Mouse (Mus musculus) natural killer cell, adult 2 months (primary cell): ENCODE data around the gene Sgcd.

Experiments used
- DNase-seq, 2 experiments: peaks; one replicate each; pipeline ENCODE4 v3.0.0; 2022; ENCODE audit warnings: low spot score in 2 of 2

The Sgcd gene

DNA sequence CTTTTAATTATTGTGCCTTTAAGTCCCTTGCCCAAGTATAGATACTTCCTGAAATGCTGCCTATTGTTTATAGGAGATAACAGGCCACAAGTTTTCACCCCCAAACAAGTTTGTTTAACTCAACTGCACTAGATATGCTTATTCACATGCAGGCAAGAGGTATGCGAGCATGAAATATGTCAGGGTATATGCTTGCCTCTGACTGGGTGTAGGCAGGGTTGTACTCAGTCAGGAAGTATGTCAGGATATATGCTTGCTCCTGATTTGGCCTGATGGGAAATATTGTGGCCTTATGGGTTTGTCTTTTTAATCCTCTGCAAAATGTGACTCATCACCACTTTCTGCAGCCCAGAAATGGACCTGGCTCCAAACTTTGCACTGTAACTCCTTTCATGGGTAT lies 694.0 kb downstream of the Sgcd start:
- DNase-seq = no peak

DNA sequence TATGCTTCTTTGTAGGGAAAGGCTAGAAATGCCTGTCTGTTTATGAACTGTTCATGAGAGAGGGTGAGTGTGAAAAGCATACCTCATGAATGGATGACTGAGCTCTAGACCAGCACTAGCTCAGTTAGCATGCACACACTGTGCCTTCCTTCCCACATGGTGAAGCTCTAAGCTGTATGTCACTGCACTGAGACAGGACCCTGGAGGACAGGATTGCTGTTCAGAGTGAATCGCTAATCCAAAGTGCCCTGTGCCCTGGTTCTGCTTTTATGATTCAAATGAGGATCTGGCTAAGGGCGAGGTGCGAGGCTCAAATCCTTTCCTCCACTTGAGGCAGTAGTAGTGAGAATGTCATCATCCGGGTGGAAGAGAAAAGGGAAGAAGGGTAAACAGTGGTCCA lies 712.2 kb downstream of the Sgcd start:
- DNase-seq = no peak

DNA sequence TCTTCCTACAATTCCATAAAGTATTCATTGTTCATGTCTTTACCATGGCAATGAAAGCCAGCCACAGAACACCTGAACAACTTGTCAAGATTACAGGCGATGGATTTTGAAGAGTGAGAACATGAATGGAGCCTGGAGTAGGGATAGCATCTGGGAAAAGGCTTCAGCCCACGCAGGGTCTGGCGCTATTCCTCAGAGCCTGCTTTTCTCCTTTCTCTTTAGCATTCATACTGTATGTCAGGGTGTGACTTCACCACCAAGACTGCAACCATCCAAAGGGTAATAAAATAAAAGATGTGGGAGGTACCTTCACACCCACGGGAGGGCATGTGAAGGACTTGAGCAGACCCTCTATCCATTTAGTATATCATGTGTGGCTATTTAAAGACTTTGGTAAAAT lies 720.2 kb downstream of the Sgcd start:
- DNase-seq = no peak

DNA sequence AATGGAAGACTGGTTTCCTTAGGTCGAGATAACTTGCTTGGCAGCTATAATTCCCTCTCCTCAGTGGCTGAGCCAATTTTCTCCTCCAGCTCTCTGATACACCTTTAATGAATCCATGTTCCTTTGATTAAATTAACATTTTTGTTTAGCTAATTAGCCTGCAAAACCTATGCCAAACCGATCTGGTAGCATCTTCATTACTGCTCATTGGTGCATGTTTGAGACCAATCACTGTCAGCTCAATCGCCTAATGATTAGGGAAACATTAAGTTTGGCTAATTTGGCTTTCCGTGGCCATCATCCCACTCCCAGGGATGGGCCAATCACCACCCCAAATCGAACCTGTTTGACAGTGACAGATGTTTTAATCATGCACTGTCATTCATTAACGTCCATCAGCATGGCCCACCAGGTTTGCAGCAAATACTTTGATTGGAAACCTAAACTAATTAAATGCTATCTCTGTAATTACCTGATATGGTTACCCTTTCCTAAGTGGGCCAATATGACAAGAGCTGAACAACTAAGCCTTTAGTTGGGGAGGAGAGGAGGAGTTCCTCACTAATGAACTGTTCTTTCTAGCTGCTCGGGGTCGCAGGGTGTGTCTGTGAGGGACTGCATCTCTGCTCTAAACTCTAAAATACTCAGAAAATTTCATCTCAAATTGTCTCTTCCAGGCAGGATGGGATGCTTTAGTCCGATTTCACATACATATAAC lies 724.3 kb downstream of the Sgcd start:
- no peak for DNase-seq

DNA sequence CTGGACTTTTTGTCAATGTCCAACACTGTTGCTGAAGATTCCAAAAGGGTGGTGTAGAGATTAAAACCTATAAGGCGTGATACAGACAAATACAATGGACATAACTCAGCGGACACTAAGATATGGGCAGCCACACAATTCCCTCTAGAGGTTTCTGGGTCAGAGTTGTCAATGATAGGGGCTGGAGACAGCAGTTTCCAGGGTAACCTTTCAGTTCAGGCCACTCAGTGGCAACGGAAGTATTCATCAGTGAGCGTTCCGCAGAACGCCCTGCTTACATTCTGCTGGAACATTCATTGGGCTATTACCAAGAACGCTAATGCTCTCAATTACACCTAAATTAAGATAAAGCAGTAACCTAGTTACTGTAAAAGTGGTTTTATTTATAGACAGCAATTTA lies 738.5 kb downstream of the Sgcd start:
- DNase-seq = no peak

DNA sequence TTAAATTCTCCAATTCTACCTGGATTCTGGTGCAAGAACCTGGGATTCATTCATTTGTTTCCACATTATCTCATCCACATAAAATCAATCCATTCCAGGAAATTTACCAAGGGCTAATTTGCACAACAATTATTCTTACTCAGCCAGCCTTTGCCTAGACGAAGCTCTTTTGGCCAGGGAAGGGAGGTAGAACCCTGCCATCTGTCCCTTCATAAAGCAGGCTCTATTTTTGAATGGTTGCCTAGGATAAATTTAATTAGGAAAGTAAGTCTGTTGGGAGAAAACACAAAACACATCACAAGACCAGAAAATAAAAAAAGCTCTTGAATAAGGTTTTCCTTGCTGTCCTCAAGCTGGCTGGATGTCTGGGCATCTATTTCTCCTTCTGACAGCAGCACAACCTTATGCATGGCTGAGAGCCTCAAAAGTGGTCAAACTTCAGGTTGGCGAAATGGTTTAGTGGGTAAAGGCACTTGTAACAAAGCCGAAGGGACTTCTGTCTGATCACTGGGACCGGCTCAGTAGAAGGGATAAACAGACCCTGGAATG lies 740.4 kb downstream of the Sgcd start:
- no peak for DNase-seq

DNA sequence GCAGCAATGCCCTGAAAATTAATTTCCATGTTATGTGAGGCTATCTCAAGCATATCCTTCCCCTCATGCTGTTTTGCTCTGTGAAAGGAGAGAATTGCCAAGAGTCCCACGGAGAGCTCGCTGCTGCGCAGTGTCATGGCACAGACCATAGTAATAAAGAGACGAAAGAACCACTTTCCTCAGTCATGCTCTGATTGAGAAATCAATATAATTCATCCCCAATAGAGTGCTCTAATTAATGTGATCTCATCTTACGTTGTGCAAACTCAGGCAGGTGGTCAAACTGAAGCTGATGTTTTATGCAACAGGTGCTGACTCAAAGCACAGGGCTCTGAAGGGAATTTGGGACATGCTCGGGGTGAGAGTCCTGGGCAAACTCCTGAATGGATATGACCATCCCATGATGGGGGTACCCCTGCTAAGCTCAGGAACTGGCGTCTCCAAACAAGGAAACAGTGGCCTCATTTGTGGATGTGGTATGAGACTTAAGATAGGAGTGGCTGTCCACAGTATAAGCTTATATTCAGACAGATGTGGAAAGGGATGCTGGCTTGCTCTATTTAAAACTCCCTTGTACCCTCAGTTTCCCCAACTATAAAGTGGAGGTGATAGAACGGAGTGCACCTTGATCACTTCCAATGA lies 740.9 kb downstream of the Sgcd start:
- DNase-seq = no peak

DNA sequence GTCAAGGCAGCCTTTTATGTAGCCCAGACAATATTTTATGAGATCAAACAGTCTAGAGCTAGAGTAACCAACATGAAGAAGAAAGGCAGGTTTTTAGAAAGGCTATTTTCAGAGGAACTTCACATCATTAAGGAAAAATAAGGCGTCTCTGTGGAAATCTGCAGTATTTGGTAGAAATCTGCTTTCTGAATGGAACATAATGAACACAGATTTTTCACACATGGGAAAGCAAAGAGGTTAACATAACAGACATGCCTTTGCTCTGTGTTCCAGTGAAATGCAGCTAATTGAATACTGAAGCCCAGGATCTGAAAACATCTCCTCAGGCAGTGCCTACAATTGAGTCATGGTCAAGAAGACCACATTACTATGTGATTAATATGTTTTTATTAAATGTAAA lies 746.4 kb downstream of the Sgcd start:
- no peak for DNase-seq

DNA sequence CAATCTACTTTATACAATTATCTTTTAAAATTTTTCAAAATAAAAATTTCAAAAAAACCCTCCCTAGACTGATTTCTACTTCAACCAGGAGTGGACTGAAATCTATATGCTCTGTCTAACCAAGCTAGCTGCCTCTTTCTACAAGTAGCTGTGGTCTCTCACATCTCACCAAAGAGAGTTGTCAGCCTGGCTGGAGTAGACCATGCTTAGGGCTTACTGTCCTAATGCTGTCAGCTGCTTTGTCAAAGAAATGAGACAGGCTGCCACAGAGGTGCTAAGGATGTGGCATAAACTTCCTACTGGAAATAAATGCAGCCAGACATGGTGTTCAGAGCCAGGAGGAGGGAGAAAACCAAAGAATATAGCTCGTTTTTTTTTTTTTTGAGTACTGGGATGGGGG lies 760.5 kb downstream of the Sgcd start:
- no peak for DNase-seq

DNA sequence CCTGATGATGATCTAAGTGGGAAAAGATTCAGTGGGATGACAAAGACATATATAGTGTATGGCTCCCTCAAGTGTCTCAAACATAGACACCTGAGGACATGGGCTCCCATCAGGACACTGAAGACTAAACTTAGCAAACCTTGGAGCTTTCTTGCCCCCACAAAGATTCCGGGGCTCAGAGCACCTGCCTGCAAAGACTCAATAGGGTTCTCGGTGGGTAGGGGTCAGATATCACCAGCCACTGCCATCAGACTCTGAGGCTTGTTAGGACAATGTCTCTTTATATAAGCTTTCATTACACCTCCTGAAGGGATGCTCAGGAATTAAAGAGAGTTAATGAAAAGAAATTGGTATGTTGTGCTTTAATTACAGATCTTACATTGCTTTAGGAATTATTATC lies 764.6 kb downstream of the Sgcd start:
- no peak for DNase-seq

DNA sequence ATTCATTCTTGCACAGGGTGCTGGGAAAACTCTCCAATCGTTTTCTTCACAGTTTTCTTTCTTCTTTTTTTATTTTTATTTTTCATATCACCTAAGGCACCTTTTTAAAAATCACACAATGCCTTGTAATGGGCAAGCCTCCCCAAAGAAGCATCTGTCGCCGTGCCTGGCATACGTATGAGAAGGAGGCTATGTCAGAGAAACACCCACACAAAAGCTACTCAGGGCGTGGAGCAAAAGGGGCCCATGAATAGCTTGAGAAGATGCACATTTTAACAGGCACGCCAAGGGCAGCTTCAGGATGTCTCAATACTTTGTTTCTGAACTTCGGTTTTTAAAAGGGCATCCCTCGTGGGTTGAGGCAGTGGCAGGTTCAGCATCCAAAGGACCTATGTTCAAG lies 777.2 kb downstream of the Sgcd start:
- no peak for DNase-seq

DNA sequence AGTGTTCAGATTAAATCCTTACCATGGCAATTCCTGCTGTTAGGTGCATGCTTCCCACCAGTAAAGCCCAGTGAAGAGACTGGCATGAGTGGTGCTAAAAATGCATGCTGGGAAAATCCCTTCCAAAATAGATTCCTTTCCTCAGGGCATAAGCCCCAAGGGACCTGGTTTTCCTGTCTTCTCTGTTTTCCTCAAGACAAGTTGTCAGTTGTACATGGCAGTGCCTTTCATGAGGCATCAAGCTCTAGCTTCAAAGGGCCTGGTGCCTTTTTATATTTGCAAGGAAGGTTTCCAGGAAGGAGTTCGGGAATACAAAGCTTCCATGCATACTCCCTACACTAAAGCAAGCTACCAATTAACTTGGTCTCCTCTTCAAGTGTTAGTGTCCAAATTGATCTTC lies 782.3 kb downstream of the Sgcd start:
- no peak for DNase-seq

DNA sequence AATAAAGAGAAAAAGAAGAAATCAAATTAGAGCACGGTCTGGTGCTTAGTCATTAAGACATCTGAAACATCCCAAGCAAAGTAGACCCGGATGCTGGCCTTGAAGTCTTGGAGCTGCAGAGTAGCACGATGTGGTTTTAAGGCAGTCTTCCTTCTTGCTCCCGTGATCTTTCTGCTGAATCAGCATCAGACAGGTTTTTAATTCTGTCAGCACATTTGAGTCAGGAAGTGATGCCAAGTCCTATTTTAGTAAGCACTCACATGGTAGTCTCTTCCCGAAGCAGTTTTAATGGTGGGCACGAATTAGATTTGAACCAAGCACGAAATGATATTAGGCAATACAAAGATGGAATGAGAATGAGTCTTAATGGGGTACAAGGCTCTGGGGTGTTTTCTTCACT lies 789.7 kb downstream of the Sgcd start:
- DNase-seq = no peak

DNA sequence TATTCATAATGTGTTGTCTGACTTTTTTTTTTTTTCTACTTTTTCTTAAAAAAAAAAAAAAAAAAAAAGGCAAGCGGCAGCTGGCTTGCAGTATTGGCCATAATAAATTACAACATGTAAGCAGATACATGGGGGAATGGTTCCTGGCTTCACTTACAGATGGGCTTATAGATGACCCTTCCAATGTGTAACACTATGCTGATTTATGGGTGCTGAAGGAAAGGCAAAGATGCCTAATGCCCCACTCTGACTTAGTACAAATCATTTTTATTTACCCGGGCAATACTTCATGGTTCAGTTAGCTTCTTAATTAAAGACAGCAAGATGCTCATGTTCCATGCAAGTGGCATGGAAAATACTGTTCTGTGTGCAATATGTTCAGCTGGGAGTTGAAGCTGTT lies 800.2 kb downstream of the Sgcd start:
- DNase-seq = no peak

DNA sequence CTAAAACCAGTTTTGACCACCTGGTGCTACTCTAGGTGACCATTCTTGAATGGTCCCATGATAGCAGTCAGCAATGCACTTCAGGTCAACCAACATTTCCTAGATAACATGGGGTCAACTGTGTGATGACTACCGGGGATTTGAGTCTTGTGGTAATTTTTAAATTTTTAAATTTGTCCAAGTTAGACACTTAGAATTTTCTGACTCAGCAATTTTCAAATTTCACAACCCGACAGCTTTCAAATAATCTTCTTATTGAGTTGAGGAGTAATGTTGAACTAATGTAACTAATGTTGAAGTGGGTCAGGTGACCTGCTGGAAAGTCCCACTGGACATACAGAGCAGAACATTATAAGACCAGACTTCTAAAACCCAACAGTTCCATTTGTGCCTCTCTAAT lies 813.8 kb downstream of the Sgcd start:
- DNase-seq = no peak

DNA sequence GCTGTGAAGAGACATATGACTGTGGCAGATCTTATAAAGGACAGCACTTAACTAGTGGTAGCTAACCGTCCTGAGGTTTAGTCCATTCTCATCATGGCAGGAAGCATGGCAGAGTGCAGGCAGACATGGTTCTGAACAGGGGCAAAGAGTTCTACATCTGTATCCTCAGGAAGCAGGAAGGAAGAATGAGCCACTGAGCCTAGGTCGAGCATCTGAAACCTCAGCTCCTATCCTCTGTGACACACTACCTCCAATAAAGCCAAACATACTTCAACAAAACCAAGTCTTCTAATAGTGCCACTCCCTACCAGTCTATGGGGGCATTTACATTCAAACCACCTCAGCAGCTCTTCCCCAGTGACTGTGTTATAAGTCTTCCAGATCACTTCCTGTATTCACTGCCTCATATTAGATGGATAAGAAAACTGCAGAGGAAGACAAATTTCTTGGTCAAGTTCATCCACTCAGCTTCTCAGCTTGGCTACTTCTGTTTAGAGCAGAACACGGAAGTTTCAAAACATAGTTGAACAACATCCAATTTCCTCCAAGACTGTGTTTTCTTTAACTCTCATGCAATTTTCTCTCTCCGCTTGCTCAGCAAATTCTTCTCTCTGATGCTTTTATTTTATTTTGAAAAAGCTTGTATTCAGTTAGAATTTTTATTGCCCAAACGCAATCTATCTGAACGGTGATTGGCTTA lies 817.7 kb downstream of the Sgcd start:
- DNase-seq = no peak

DNA sequence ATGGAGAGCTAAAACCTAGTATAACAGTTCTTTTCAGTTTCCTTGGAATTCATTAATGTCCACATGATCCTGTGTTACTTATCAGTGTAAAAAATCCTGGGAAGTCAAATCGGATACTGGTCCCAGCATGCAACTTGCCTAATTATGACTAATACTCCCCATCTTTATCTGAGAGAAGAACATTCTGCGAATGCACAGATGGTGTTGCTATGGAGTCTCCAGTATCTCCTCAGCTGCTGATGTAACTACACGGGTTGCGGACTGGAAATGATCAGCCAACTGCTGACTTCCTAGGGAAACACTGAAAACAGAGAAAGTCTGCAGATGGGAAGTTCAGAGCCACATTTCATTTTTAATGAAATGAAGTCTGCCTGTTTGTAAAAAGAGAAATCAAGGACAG lies 821.4 kb downstream of the Sgcd start:
- DNase-seq = no peak

DNA sequence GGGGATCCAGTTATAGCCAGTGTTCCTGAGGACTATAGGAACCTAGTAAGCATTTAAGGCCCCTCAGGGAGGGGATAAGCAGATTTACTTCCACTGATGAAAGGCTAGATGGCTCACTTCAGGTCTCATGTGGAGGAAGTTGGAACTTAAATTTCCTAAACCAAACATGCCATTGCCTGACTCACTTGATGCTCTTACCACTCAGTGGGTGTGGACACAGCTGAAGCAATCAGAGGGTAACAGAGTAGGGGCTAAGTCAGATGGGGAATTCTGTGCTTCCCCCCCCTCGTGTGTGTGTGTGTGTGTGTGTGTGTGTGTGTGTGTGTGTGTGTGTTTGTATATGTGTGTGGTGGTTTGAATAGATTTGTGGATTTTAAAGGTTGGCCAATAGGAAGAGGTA lies 830.7 kb downstream of the Sgcd start:
- no peak for DNase-seq

DNA sequence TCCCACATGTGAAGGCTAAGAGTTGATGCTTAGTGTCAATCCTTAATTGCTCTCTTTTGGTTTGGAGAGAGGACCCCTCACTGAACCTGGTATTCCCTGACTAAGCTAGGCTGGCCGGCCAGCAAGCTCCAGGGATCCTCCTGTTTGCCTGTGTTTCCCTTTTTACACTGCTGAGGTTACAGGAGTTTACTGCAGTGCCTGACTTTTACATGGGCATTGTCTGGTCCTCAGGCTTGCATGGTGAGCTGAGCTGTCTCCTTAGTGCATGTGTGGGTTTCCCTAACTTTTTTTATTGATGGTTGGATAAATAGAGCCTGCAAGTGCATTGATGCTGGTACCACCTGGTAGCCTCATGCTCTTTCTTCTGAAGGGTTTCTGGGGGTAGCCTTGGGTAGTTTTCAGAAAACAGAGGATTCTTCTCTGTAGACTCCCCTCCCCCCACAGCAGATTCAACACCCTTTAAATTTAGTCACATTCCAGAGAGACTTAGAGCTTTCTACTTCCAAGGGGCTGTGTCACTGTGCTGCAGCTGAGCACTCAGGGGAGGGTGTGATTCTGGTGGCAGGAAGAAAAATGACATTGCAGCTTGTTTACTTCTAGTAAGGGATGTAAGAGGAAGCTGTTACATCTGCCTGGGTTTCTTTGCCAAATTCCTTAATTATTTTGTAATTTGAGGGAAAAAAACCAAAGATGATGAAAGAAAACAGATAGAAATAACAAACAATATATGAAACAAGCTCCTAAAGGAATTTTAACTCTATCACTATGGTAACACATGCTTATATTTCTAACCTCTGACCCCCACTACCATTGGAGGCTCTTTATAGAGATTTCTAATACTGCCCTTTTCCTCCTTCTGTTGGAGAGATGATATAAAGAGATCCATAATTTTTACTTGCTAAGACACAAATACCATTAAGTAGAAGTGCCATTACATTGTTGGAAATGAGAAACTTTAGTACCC lies 831.8 kb downstream of the Sgcd start:
- DNase-seq = no peak

DNA sequence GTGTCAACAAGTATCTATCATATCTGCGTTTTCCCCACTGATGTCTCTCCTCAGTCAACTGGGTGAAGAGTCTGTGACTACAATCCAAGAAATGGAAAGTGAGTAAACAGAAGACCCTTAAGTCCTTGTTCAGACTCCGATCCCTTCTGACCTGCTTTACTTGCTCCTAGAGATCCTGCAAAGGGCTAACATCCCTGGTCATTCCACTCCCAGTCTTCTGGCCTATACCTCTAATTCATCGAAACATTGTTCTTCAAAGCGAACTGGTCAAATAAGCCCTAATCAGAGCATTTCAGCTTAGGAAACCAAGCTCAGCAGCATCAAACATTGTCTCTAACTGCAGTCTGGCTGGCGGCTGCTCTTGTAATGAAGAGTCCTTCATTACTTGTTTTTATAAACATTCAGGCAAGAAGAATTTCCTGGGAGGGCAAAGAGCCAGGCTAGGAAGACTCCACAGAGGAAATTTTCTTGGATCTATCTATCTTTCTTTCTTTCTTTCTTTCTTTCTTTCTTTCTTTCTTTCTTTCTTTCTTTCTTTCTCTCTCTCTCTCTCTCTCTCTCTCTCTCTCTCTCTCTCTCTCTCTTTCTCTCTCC lies 833.8 kb downstream of the Sgcd start:
- DNase-seq = no peak

DNA sequence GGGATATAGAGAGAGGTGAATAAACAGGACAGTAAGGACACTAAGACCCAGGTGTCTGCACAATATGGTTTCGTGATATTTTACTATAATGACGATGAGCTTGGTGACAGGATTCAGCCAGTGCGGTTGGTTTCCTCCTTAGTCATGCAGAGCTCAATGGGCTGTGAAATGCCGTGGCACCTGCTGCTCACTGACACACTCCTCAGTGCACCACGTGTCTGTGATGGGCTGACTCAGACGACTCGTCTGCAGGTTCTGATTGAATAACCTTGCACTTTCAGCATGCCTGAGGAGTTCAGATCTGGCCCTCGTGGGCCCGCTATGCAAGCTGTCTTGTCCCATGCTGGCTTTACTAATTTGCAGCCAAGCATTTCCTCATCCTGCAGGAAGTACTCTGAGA lies 839.2 kb downstream of the Sgcd start:
- no peak for DNase-seq
